Mouse (Mus musculus) neural tube, embryonic 12.5 days (tissue): ENCODE measurements around the gene Spint4. TPM values are rescaled to one million over a fixed set of nuclear protein-coding genes. Genes with fewer than 3 reads are reported as not detected.

ENCODE experiments used
- ATAC-seq: fragments of 200-750 bp; cut with Nextera tagmentation; 2 replicates; pipeline ENCODE4 v1.8.0; 2017; ENCODE audit warnings: low read depth, mild to moderate bottlenecking, moderate TSS enrichment, moderate library complexity; ENCODE audit not compliant: low FRiP score
- H3K27ac ChIP-seq: fragments of 300-500 bp; sonication (generic); 2 replicates; pipeline ENCODE4 v1.5.1; 2016
- H3K27me3 ChIP-seq: fragments of 300-500 bp; sonication (generic); replicated peaks from 2 replicates; pipeline ENCODE4 v1.6.1; 2016; ENCODE audit warnings: mild to moderate bottlenecking
- H3K36me3 ChIP-seq: fragments of 300-500 bp; sonication (generic); 2 replicates; pipeline ENCODE4 v1.6.1; 2016; ENCODE audit warnings: mild to moderate bottlenecking
- H3K4me1 ChIP-seq: fragments of 300-500 bp; sonication (generic); 2 replicates; pipeline ENCODE4 v1.6.1; 2016
- H3K4me2 ChIP-seq: fragments of 300-500 bp; sonication (generic); replicated peaks from 2 replicates; pipeline ENCODE4 v1.6.1; 2016; ENCODE audit warnings: mild to moderate bottlenecking
- H3K4me3 ChIP-seq: fragments of 300-500 bp; sonication (generic); 2 replicates; pipeline ENCODE4 v1.5.1; 2016
- H3K9ac ChIP-seq: fragments of 300-500 bp; sonication (generic); 2 replicates; pipeline ENCODE4 v1.6.1; 2016; ENCODE audit warnings: mild to moderate bottlenecking
- H3K9me3 ChIP-seq: fragments of 300-500 bp; sonication (generic); 2 replicates; pipeline ENCODE4 v1.6.1; 2016; ENCODE audit warnings: mild to moderate bottlenecking
- WGBS: fragments of 180-500 bp; shearing (Covaris S2); methylation state at CpG from one replicate; pipeline ENCODE4 v1.1.7; 2016; 5-methylcytosine and 5-hydroxymethylcytosine counted together
- polyA plus RNA-seq: library from polyadenylated mRNA; unstranded; fragments of >200 nt; fragmentation: Nextera tagmentation; extraction: Ambion mirVana; gene quantifications from 2 replicates; pipeline ENCODE4 v1.2.1, GENCODE M21; 2016

Spint4 gene
- not detected in 2 replicates for polyA plus RNA-seq

DNA sequence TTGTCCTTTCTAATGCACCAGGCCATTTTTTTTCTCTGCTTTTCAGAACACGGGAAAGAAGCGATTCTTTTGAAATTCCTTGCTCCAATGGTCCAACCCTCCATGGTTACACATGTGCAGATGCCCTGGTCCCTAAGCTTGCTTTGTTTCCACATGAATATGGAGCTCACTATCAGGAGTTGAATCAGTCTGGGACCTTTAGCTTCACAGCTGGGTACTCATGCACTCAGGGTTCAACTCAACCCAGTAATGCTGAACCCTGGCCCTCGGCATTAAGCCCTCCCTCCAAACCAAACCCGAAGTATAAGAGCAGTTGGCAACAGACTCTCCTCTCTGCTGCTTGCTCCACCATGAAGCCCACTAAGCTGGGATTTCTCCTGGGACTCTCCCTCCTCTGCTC lies at the start of gene Spint4:
Gene Spint4 (plus strand): TSS at position 301 of the 400 bp plus-strand sequence.
- H3K27ac ChIP-seq: no peak within 1 kb of the TSS
- H3K36me3 ChIP-seq: no peaks in the 10 kb centered on the region
- no peak within 1 kb of the TSS for H3K4me3 ChIP-seq
- H3K4me2 ChIP-seq: no peak within 1 kb of the TSS
- no peaks in the 10 kb centered on the region for H3K27me3 ChIP-seq
- H3K9me3 ChIP-seq: no peaks in the 10 kb centered on the region
- 74% methylated on average over 4 of the region's 4 CpGs for WGBS
- H3K4me1 ChIP-seq: no peaks in the 10 kb centered on the region
- ATAC-seq: no peak
- H3K9ac ChIP-seq: no peak within 1 kb of the TSS

DNA sequence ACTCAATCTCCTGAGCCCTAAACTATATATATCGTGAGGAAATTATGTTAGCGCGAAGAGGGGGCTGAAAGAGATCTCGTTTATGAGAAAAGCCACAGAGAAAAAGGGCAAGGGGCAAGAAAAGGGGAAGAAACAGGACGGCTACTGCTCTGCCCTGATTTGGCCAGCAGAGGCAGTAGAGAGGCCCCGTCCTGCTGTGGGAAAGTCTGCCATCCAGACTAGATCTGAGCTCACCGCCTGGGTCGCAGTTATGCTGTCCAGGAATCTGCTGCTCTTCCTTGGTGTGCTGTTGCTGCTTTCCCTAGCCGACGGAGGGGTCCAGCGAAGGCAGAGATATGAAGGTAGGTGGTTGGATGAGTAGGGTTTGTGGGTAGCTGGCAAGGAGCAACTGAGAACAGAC lies 42.4 kb upstream of the Spint4 start, which contains the start of gene Wfdc10:
Gene Wfdc10 (plus strand): TSS at position 189 of the 400 bp plus-strand sequence.
- no peak within 1 kb of the TSS for H3K4me3 ChIP-seq
- no peak within 1 kb of the TSS for H3K27ac ChIP-seq
- H3K9me3 ChIP-seq: no peaks in the 10 kb centered on the region
- H3K9ac ChIP-seq: no peak within 1 kb of the TSS
- no peak within 1 kb of the TSS for H3K4me2 ChIP-seq
- no peaks in the 10 kb centered on the region for H3K4me1 ChIP-seq
- no peaks in the 10 kb centered on the region for H3K27me3 ChIP-seq
- H3K36me3 ChIP-seq: no peaks in the 10 kb centered on the region
- 15% methylated on average over 11 of the region's 11 CpGs for WGBS
- ATAC-seq: no peak

DNA sequence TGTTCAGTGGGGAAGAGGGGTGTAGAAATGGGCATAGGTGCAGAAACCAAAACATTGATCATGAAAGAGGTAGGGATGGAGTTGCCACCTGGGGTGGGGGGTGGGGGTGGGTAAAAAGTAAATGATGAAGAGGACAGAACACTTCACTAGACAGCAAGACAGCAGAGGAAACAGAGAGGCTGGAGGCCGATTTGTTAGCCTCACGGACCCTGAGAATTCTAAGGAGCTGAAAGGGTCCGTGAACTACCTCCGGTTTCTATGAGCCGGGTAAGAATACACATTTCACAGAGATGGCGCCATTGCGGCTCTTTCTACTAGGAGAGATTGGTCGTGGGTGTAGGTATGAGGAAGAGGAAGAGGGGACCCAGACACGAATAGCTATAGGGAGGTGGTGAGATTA lies 41.8 kb upstream of the Spint4 start, which contains the start of gene Wfdc9:
Gene Wfdc9 (minus strand): TSS at position 101 of the 400 bp plus-strand sequence.
- H3K27me3 ChIP-seq: no peaks in the 10 kb centered on the region
- H3K27ac ChIP-seq: no peak within 1 kb of the TSS
- H3K36me3 ChIP-seq: no peaks in the 10 kb centered on the region
- H3K9ac ChIP-seq: no peak within 1 kb of the TSS
- H3K9me3 ChIP-seq: no peaks in the 10 kb centered on the region
- no peak within 1 kb of the TSS for H3K4me2 ChIP-seq
- no peaks in the 10 kb centered on the region for H3K4me1 ChIP-seq
- WGBS: 85% methylated on average over 9 of the region's 9 CpGs
- no peak within 1 kb of the TSS for H3K4me3 ChIP-seq
- no peak for ATAC-seq

DNA sequence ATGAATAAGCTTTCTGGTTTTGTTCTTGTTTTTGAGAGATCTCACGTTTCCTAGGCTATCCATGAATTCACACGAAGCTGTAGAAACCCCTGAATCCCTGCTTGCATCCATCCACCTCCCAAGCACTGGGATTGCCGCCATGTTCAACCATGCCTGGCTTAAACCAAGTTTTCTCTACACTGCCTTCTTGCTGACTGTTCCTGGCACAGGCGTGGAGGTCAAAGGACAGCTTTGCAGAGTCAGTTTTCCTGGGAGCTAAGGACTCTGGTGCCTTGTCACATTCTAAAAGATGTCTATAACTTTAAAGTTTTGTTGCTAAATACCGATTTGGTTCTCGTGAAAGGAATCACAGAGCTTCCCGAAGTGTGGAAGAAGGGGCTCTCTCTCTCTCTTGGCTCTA lies 33.5 kb upstream of the Spint4 start:
- Histone ChIP-seq H3K4me2 (no peak overlapping the region), H3K27me3 (no peaks in the 10 kb centered on the region), H3K4me1 (no peaks in the 10 kb centered on the region), H3K36me3 (no peaks in the 10 kb centered on the region), H3K9ac (no peak overlapping the region), H3K4me3 (no peak overlapping the region), H3K9me3 (no peaks in the 10 kb centered on the region), H3K27ac (no peak overlapping the region)
- no peak for ATAC-seq
- 89% methylated on average over 7 of the region's 7 CpGs for WGBS

DNA sequence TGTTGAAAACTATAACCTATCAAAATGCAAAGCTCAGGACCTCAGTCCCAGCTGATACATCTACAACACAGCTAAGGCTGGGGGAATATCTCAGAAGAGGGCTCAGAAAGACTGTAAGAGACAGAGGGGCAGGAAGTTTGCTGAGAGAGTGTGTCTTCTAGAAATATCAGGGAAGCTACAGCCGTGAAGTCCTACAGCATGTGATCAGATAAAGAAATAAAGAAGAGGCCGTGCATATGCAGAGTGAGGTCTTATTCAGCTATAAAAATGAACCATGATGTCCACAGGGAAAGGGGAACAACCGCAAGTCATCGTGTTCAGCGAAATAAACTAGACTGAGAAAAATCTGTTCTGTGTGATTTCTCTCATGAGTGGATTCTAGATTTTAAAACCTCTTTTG lies 28.0 kb upstream of the Spint4 start:
- H3K36me3 ChIP-seq: no peaks in the 10 kb centered on the region
- H3K9ac ChIP-seq: no peak overlapping the region
- no peaks in the 10 kb centered on the region for H3K27me3 ChIP-seq
- WGBS: 86% methylated on average over 5 of the region's 5 CpGs
- H3K27ac ChIP-seq: no peak overlapping the region
- no peak for ATAC-seq
- H3K9me3 ChIP-seq: no peaks in the 10 kb centered on the region
- no peak overlapping the region for H3K4me2 ChIP-seq
- no peaks in the 10 kb centered on the region for H3K4me1 ChIP-seq
- no peak overlapping the region for H3K4me3 ChIP-seq

DNA sequence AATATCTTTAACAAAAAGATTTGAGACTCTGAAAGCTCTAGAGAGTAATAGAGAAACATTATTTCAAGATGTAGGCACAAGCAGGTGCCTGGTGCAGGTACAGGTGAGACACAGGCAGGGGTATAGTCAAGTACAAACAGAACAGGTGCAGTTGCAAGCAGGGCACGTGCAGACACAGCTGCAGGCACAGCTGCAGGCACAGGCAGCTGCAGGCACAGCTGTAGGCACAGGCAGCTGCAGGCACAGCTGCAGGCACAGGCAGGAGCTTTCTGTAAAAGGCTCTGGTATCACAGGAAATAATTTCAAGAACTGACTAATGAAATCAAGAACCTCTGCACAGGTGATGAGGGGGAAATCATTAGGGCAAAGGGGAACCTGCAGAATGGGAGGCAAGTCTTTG lies 27.4 kb upstream of the Spint4 start:
- WGBS: 45% methylated on average over 1 of the region's 1 CpGs
- no peaks in the 10 kb centered on the region for H3K27me3 ChIP-seq
- no peaks in the 10 kb centered on the region for H3K36me3 ChIP-seq
- no peak for ATAC-seq
- no peak overlapping the region for H3K4me2 ChIP-seq
- H3K9ac ChIP-seq: no peak overlapping the region
- no peaks in the 10 kb centered on the region for H3K4me1 ChIP-seq
- H3K4me3 ChIP-seq: no peak overlapping the region
- no peaks in the 10 kb centered on the region for H3K9me3 ChIP-seq
- no peak overlapping the region for H3K27ac ChIP-seq

DNA sequence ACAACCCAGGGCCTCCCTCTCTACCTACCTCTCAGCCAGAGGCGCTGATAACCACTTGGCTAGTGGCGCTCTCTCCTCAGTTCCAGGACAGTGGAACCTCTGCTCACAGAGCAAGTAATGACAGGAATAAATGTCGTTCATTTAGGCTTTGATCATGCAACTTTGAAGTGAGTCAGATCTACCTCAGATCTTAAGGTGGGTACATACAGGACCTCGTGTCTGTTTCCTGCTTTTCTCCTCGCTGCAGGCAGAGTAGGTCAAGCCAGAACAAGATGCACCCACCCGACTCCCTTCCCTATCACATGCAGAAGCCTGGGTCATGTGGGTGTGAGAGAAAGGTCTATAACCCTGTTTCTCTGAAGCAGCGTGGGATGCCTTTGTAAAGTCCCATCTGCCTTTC lies 24.3 kb upstream of the Spint4 start, which contains the start of gene Wfdc11:
Gene Wfdc11 (minus strand): TSS at position 101 of the 400 bp plus-strand sequence.
- Histone ChIP-seq H3K4me3 (no peak within 1 kb of the TSS), H3K4me2 (no peak within 1 kb of the TSS), H3K27ac (no peak within 1 kb of the TSS), H3K36me3 (no peaks in the 10 kb centered on the region), H3K27me3 (no peaks in the 10 kb centered on the region), H3K9me3 (no peaks in the 10 kb centered on the region), H3K4me1 (no peaks in the 10 kb centered on the region), H3K9ac (no peak within 1 kb of the TSS)
- WGBS: 86% methylated on average over 7 of the region's 7 CpGs
- no peak for ATAC-seq

DNA sequence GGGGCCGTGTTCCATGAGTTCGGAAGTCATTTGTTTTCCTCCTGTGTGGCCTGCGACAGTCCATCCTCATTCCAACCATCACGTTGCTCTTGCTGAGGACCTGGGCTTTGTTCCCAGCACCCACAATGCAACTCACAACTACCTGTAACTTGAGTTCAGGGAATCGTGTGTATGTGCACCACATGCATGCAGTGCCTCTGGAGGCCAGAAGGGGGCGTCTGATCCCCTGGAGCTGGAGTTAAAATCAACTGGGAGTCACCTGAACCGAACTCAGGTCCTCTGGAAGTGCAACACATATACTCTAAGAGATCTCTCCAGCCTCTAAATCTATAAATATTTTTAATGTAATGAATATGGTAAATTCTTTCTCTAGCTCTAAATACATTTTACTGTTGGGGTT lies 22.2 kb upstream of the Spint4 start:
- no peaks in the 10 kb centered on the region for H3K36me3 ChIP-seq
- ATAC-seq: no peak
- H3K9me3 ChIP-seq: no peaks in the 10 kb centered on the region
- H3K27ac ChIP-seq: no peak overlapping the region
- H3K27me3 ChIP-seq: no peaks in the 10 kb centered on the region
- no peaks in the 10 kb centered on the region for H3K4me1 ChIP-seq
- no peak overlapping the region for H3K4me3 ChIP-seq
- H3K9ac ChIP-seq: no peak overlapping the region
- WGBS: 81% methylated on average over 7 of the region's 7 CpGs
- no peak overlapping the region for H3K4me2 ChIP-seq

DNA sequence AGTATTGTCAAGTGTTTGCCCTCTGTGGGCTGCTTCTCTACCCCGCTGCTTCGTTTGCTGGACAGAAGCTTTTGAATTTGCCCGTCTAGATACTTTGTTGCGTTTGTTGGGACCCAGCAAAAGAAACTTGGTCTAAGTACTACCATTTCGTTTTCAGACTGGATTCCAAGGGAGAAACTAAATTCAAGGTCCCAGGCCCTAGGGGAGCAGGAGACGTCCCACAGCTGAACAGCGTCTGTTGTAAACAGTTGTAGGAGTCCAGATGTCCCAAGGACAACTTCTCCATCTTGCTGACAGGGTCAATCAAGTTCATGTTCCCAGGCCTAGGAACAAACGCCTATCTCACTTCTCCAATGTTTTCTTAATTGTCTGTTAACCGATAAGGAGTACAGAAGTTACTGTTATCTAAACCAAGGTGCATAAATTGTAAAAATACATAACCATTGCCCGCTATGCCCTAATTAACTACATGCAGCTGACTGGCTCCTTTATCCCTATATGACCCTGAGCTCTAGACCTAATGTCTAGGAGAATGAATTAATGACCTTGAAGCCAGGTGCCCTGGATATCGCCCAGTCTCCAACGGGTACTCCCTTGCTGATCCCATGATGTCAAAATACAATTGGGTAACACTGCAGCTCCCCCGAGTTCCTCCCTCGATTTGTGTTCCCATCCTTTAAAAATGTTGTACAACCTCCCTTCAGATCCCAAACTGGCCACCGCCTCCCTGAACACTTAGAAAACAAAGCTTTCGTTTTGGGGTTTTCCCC lies 21.2 kb upstream of the Spint4 start:
- Histone ChIP-seq H3K9ac (no peak overlapping the region), H3K4me1 (no peaks in the 10 kb centered on the region), H3K4me2 (no peak overlapping the region), H3K27me3 (no peaks in the 10 kb centered on the region), H3K4me3 (no peak overlapping the region), H3K27ac (no peak overlapping the region), H3K36me3 (no peaks in the 10 kb centered on the region), H3K9me3 (no peaks in the 10 kb centered on the region)
- no peak for ATAC-seq
- WGBS: 86% methylated on average over 16 of the region's 16 CpGs

DNA sequence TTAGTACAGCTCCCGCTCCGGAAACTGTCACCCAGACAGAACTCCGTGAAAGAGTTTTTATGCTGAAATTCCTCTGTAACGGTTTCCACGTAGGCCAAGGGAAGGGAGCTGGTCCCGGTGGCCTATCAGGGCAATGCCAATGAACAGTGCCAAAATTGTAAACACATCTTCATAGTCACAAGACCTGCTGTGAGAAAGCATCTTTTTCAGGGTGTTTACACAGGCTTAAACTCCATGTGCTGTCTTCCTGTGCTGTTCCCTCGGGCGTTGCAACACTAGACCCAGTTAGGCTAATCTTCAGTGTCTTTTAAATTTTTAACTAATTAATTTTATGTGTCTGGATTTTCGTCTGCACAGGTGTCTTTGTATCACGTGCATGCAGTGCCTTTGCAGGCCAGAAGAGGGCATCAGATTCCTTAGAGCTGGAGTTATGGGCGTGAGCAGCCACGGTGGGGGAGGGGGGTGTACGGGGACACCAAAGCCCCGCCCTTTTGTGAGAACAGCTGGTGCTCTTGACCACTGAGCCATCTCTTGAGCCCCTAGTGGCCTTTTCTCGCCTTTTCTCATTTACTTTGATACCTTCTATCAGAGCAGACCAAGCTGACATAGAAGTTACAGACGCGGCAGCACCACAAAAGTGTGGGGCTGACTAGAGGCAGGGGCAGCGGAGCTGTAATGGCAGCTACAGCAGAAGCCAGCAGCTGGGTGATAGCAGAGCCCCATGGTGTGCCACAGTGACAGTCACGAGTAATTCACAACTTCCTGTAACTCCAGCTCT lies 19.3 kb upstream of the Spint4 start:
- Histone ChIP-seq H3K9me3 (no peaks in the 10 kb centered on the region), H3K4me1 (no peaks in the 10 kb centered on the region), H3K9ac (no peak overlapping the region), H3K36me3 (no peaks in the 10 kb centered on the region), H3K27ac (no peak overlapping the region), H3K4me3 (peak overlapping the region; percentile 13; the same call in 1 of the 2 replicates), H3K27me3 (no peaks in the 10 kb centered on the region), H3K4me2 (peak overlapping the region; percentile 55)
- ATAC-seq: peak; percentile 65
- 22% methylated on average over 19 of the region's 19 CpGs for WGBS

DNA sequence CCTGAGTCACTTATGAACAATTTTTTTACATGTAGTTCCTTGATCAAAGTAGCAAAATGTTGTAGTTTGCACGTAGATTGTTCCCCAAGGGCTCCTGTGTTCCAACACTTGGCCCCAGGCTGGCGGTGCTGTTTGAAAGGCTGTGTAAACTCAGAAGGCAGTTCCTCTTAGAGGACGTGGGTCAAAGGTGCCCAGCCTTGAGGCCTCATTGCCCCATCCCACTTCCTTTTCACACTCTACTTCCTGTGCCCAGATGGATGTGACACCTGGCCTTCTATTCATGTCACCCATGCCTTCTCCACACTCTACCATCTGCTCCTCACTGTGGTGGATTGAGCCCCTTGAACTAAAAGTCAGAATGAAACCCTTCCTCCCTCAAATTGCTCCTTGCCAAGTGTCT lies 18.4 kb upstream of the Spint4 start:
- WGBS: 41% methylated on average over 3 of the region's 3 CpGs
- Histone ChIP-seq H3K9ac (no peak overlapping the region), H3K27me3 (no peaks in the 10 kb centered on the region), H3K4me1 (no peaks in the 10 kb centered on the region), H3K36me3 (no peaks in the 10 kb centered on the region), H3K4me2 (no peak overlapping the region), H3K4me3 (no peak overlapping the region), H3K9me3 (no peaks in the 10 kb centered on the region), H3K27ac (no peak overlapping the region)
- no peak for ATAC-seq

DNA sequence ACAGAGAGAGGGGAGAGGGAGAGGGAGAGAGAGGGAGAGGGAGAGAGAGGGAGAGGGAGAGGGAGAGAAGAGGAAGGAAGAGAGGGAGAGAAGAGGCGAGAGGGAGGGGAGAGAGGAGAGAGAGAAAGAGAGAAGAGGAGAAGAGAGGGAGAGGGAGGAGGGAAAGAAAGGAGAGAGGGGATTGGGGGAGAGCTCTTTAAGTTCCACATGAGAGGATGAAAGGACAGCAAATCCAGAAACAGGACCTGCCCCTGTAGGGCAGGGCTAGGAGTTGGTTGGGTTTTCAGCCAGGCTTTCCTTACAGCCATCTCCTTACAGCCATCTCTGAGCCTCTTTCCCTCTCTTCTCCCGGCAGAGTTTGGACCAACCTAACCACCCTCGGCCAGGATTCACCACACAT lies 13.5 kb upstream of the Spint4 start, which contains the start of gene Wfdc13:
Gene Wfdc13 (plus strand): TSS at position 301 of the 400 bp plus-strand sequence.
- H3K27ac ChIP-seq: no peak within 1 kb of the TSS
- no peaks in the 10 kb centered on the region for H3K4me1 ChIP-seq
- WGBS: 65% methylated on average over 3 of the region's 3 CpGs
- no peak within 1 kb of the TSS for H3K9ac ChIP-seq
- no peaks in the 10 kb centered on the region for H3K36me3 ChIP-seq
- no peak within 1 kb of the TSS for H3K4me2 ChIP-seq
- no peaks in the 10 kb centered on the region for H3K27me3 ChIP-seq
- H3K4me3 ChIP-seq: no peak within 1 kb of the TSS
- no peak for ATAC-seq
- H3K9me3 ChIP-seq: no peaks in the 10 kb centered on the region
